8 mouse cellular contexts compared by ENCODE assay signal in the genomic region with DNA sequence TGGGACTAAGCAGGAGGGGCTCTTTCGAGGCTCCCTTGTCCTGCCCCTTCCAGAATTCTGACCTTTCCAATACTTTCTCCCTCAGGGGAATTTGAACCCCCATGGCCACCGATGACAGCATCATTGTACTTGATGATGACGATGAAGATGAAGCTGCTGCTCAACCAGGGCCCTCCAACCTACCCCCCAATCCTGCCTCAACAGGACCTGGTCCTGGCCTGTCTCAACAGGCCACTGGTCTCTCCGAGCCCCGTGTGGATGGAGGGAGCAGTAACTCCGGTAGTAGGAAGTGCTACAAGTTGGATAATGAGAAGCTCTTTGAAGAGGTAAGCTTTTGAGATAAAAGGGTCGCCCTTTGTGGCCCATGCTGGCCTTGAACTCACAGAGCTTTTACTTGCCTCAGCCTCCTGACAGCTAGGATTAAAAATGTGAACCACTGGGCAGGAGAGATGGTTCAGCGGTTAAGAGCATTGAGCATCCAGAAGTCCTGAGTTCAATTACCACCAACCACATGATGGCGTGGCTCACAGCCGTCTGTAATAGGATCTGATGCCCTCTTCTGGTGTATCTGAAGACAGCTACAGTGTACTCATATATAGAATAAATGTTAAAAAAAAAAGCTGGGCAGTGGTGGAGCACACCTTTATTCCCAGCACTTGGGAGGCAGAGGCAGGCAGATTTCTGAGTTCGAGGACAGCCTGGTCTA. TPM values are rescaled to one million over a fixed set of nuclear protein-coding genes. Genes with fewer than 3 reads are reported as not detected.
A peak's percentile ranks its signal among the peaks of the same experiment; 100 is the strongest.
DNase-seq lines count a peak whose midpoint lies in the region; ATAC-seq lines count a peak whose summit lies in the region.

No protein-coding gene starts in this region.

- peak overlapping the region; percentile 88 for H3K4me2 ChIP-seq in embryonic facial prominence, embryonic 15.5 days (replicated peaks)
- H3K4me2 ChIP-seq in liver, embryonic 11.5 days: peak overlapping the region; percentile 98

- peak overlapping the region; percentile 84 for H3K4me3 ChIP-seq in erythroblast, embryonic 14.5 days (replicated peaks)
- peak overlapping the region; percentile 96 for H3K4me3 ChIP-seq in embryonic facial prominence, embryonic 15.5 days (replicated peaks)
- peak overlapping the region; percentile 94 for H3K4me3 ChIP-seq in liver, embryonic 11.5 days (ENCODE audit: low read depth, low read length)

- peaks cover 76% of the 10 kb centered on the region for H3K4me1 ChIP-seq in erythroblast, embryonic 14.5 days (ENCODE audit: control insufficient read depth)
- H3K4me1 ChIP-seq in embryonic facial prominence, embryonic 15.5 days: peaks cover 37% of the 10 kb centered on the region
- H3K4me1 ChIP-seq in liver, embryonic 11.5 days (replicated peaks; ENCODE audit: control insufficient read depth, insufficient read depth, low read length): peaks cover 23% of the 10 kb centered on the region

- peaks cover 48% of the 10 kb centered on the region for H3K36me3 ChIP-seq in erythroblast, embryonic 14.5 days (ENCODE audit: control insufficient read depth)
- peaks cover 41% of the 10 kb centered on the region for H3K36me3 ChIP-seq in embryonic facial prominence, embryonic 15.5 days
- peaks cover 38% of the 10 kb centered on the region for H3K36me3 ChIP-seq in liver, embryonic 11.5 days (ENCODE audit: control insufficient read depth, insufficient read depth, low read length)

- H3K9ac ChIP-seq in embryonic facial prominence, embryonic 15.5 days: peak overlapping the region; percentile 83
- peak overlapping the region; percentile 96 for H3K9ac ChIP-seq in liver, embryonic 11.5 days (ENCODE audit: low read depth, low read length)

- H3K9me3 ChIP-seq in erythroblast, embryonic 14.5 days (ENCODE audit: control insufficient read depth, low read length): peaks cover 13% of the 10 kb centered on the region
- H3K9me3 ChIP-seq in embryonic facial prominence, embryonic 15.5 days (replicated peaks): no peaks in the 10 kb centered on the region
- no peaks in the 10 kb centered on the region for H3K9me3 ChIP-seq in liver, embryonic 11.5 days (ENCODE audit: control insufficient read depth, low read length)

- peak; percentile 74 for DNase-seq in A20 (ENCODE audit: low read depth, low spot score)
- DNase-seq in liver, embryonic 11.5 days (ENCODE audit: low spot score): no peak
- DNase-seq in right cerebral cortex, adult 18-20 months: no peak
- DNase-seq in left cerebral cortex, adult 9 months (ENCODE audit: low spot score in 2 of 2): no peak
- DNase-seq in thymus, postnatal 10 days (ENCODE audit: low spot score in 2 of 2): no peak

- H3K27me3 ChIP-seq in erythroblast, embryonic 14.5 days (ENCODE audit: control insufficient read depth): no peaks in the 10 kb centered on the region
- H3K27me3 ChIP-seq in embryonic facial prominence, embryonic 15.5 days: no peaks in the 10 kb centered on the region
- no peaks in the 10 kb centered on the region for H3K27me3 ChIP-seq in liver, embryonic 11.5 days (replicated peaks; ENCODE audit: control insufficient read depth, insufficient read depth, low read length)

- H3K27ac ChIP-seq in embryonic facial prominence, embryonic 15.5 days (replicated peaks): peak overlapping the region; percentile 91
- H3K27ac ChIP-seq in liver, embryonic 11.5 days (ENCODE audit: low read depth, low read length): peak overlapping the region; percentile 94; the same call in 1 of the 2 replicates

- 40% methylated on average over 11 of the region's 11 CpGs for WGBS in embryonic facial prominence, embryonic 15.5 days
- 46% methylated on average over 11 of the region's 11 CpGs for WGBS in liver, embryonic 11.5 days

- ATAC-seq in erythroblast, adult 5-6 weeks (replicated peaks; ENCODE audit: low FRiP score, poor library complexity, severe bottlenecking): no peak
- ATAC-seq in embryonic facial prominence, embryonic 15.5 days (ENCODE audit: insufficient number of reproducible peaks, low FRiP score, low TSS enrichment, low read depth): no peak
- no peak for ATAC-seq in liver, embryonic 11.5 days (replicated peaks; ENCODE audit: low FRiP score)

RNA-seq across cellular contexts. Expression of gene Daxx, which starts 1.3 kb away (rescaled TPM):
- polyA plus RNA-seq in erythroblast, embryonic 14.5 days (2012): 1.4 TPM in 2 replicates
- 12.1 and 14.2 TPM in 2 replicates for total RNA-seq in erythroblast, adult 5-6 weeks (2015; ENCODE audit: low replicate concordance)
- total RNA-seq in erythroblast, adult 5-6 weeks (2017; ENCODE audit: low replicate concordance): 20.4 and 21.7 TPM in 2 replicates
- polyA plus RNA-seq in embryonic facial prominence, embryonic 15.5 days (2015; fragmentation: Nextera tagmentation; extraction: Ambion mirVana): 48.5 and 51.7 TPM in 2 replicates
- 46.9 and 52.9 TPM in 2 replicates for polyA plus RNA-seq in liver, embryonic 11.5 days (2014; fragmentation: Nextera tagmentation; extraction: Ambion mirVana)

RNA-seq across cellular contexts. Expression of gene Tapbp, which starts 5.2 kb away (rescaled TPM):
- 14.7 and 21.8 TPM in 2 replicates for polyA plus RNA-seq in erythroblast, embryonic 14.5 days (2012)
- total RNA-seq in erythroblast, adult 5-6 weeks (2015; ENCODE audit: low replicate concordance): 30.7 and 30.9 TPM in 2 replicates
- total RNA-seq in erythroblast, adult 5-6 weeks (2017; ENCODE audit: low replicate concordance): 34.3 and 39.6 TPM in 2 replicates
- 40.2 and 49.3 TPM in 2 replicates for polyA plus RNA-seq in embryonic facial prominence, embryonic 15.5 days (2015; fragmentation: Nextera tagmentation; extraction: Ambion mirVana)
- 28.1 and 29.1 TPM in 2 replicates for polyA plus RNA-seq in liver, embryonic 11.5 days (2014; fragmentation: Nextera tagmentation; extraction: Ambion mirVana)

RNA-seq across cellular contexts. Expression of gene Zbtb22, which starts 5.2 kb away (rescaled TPM):
- polyA plus RNA-seq in erythroblast, embryonic 14.5 days (2012): 5.6 and 5.7 TPM in 2 replicates
- 4.0 and 7.9 TPM in 2 replicates for total RNA-seq in erythroblast, adult 5-6 weeks (2015; ENCODE audit: low replicate concordance)
- 8.8 and 10.3 TPM in 2 replicates for total RNA-seq in erythroblast, adult 5-6 weeks (2017; ENCODE audit: low replicate concordance)
- polyA plus RNA-seq in embryonic facial prominence, embryonic 15.5 days (2015; fragmentation: Nextera tagmentation; extraction: Ambion mirVana): 15.8 and 17.8 TPM in 2 replicates
- polyA plus RNA-seq in liver, embryonic 11.5 days (2014; fragmentation: Nextera tagmentation; extraction: Ambion mirVana): 12.4 and 13.0 TPM in 2 replicates

RNA-seq across cellular contexts. Expression of gene Platr17, which starts 5.6 kb away (rescaled TPM):
- polyA plus RNA-seq in erythroblast, embryonic 14.5 days (2012): 0.08 TPM in 1 of 2 replicates, not detected in the other
- total RNA-seq in erythroblast, adult 5-6 weeks (2015; ENCODE audit: low replicate concordance): not detected in 2 replicates
- 9.7 TPM in 1 of 2 replicates, not detected in the other for total RNA-seq in erythroblast, adult 5-6 weeks (2017; ENCODE audit: low replicate concordance)
- 0.55 and 0.58 TPM in 2 replicates for polyA plus RNA-seq in embryonic facial prominence, embryonic 15.5 days (2015; fragmentation: Nextera tagmentation; extraction: Ambion mirVana)
- polyA plus RNA-seq in liver, embryonic 11.5 days (2014; fragmentation: Nextera tagmentation; extraction: Ambion mirVana): 1.8 and 2.2 TPM in 2 replicates

RNA-seq across cellular contexts. Expression of gene Rgl2, which starts 18.8 kb away (rescaled TPM):
- polyA plus RNA-seq in erythroblast, embryonic 14.5 days (2012): 3.1 and 3.5 TPM in 2 replicates
- 5.2 and 6.1 TPM in 2 replicates for total RNA-seq in erythroblast, adult 5-6 weeks (2015; ENCODE audit: low replicate concordance)
- total RNA-seq in erythroblast, adult 5-6 weeks (2017; ENCODE audit: low replicate concordance): 5.6 and 9.7 TPM in 2 replicates
- 57.1 and 64.4 TPM in 2 replicates for polyA plus RNA-seq in embryonic facial prominence, embryonic 15.5 days (2015; fragmentation: Nextera tagmentation; extraction: Ambion mirVana)
- polyA plus RNA-seq in liver, embryonic 11.5 days (2014; fragmentation: Nextera tagmentation; extraction: Ambion mirVana): 22.1 and 25.6 TPM in 2 replicates

Comparison
In these comparisons a context has a peak if more than half of its experiments do, and no peak if none do; other contexts are left out.
1. RNA of gene Daxx, which starts 1.3 kb away (polyA plus RNA-seq): 48.5 to 51.7 TPM in embryonic facial prominence, embryonic 15.5 days and 46.9 to 52.9 TPM in liver, embryonic 11.5 days; 1.4 TPM in erythroblast, embryonic 14.5 days; every median in the first group is over 10 times any median in the second.
2. Peak in every context shown above with its lines, with median percentiles within 50 percentile points of each other: H3K4me3 ChIP-seq.